Comparison of ENCODE assay signal across 28 mouse cellular contexts in the genomic region with DNA sequence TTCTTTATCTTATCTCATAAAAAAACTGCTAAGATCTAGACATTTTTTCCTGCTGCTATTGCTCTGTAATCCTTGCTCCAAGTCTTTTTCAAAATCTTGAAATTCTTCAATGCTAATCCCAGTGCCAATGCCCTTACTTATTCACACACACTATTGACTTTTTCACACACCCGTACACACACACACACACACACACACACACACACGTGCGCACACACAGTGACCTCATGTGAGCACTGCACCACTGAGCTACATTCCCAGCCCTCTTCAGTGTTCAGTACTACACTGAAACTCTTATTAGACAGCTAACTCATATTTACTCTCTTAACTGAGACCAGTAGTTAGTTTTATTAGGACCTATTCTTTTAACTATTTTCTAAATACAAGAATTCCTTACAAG. TPM values are rescaled to one million over a fixed set of nuclear protein-coding genes. Genes with fewer than 3 reads are reported as not detected.
DNase-seq lines count a peak whose midpoint lies in the region; ATAC-seq and TF ChIP-seq lines count a peak whose summit lies in the region.
"Had no signal": no experiment of that assay in that cellular context is flagged by ENCODE, and none has a peak within 500 bp of the region (broad histone marks: within the 10 kb centered on the region; RNA-seq: fewer than 3 reads in every experiment).

No protein-coding gene starts in this region.

- ATAC-seq in intestine, embryonic 14.5 days (replicated peaks; ENCODE audit: low FRiP score, low TSS enrichment, low read depth): no peak
- ATAC-seq in intestine, embryonic 16.5 days: no peak
- ATAC-seq in lung, postnatal 0 days: no peak
- ATAC-seq: activated CD4-positive, CD25-positive, alpha-beta regulatory T cell, adult 4 months; CD4-positive, CD25-positive, alpha-beta regulatory T cell, adult 4 months; forebrain, embryonic 15.5 days; hindbrain, postnatal 0 days; inflammation-experienced regulatory T-cells, adult 6 months had no signal

- H3K4me3 ChIP-seq in intestine, embryonic 14.5 days (ENCODE audit: low read depth, low read length): no peak overlapping the region
- no peak overlapping the region for H3K4me3 ChIP-seq in intestine, embryonic 16.5 days (ENCODE audit: low read length)
- no peak overlapping the region for H3K4me3 ChIP-seq in lung, postnatal 0 days (ENCODE audit: low read depth, low read length)
- no peak overlapping the region for H3K4me3 ChIP-seq in lung, adult 2 months (replicated peaks; ENCODE audit: extremely low read depth, low read depth, low read length)
- peak overlapping the region; percentile 44 for H3K4me3 ChIP-seq in bone marrow, adult 2 months (replicated peaks; ENCODE audit: control insufficient read depth, low read depth, low read length)
- H3K4me3 ChIP-seq: embryonic facial prominence, embryonic 10.5 days; embryonic facial prominence, embryonic 13.5 days; forebrain, embryonic 12.5 days; forebrain, embryonic 15.5 days; heart, adult 2 months; heart, embryonic 15.5 days had no signal

- no peak overlapping the region for H3K4me2 ChIP-seq in intestine, embryonic 14.5 days (ENCODE audit: low read length)
- H3K4me2 ChIP-seq in intestine, embryonic 16.5 days (ENCODE audit: low read depth, low read length): no peak overlapping the region
- no peak overlapping the region for H3K4me2 ChIP-seq in lung, postnatal 0 days (replicated peaks; ENCODE audit: low read depth, low read length)
- H3K4me2 ChIP-seq: embryonic facial prominence, embryonic 13.5 days; forebrain, embryonic 12.5 days; forebrain, embryonic 15.5 days; heart, embryonic 11.5 days; heart, embryonic 15.5 days; hindbrain, embryonic 14.5 days had no signal

- H3K9me3 ChIP-seq in intestine, embryonic 14.5 days (ENCODE audit: control insufficient read depth, low read length): no peaks in the 10 kb centered on the region
- H3K9me3 ChIP-seq in intestine, embryonic 16.5 days (ENCODE audit: control insufficient read depth, low read length): no peaks in the 10 kb centered on the region
- H3K9me3 ChIP-seq in lung, postnatal 0 days (ENCODE audit: low read length): no peaks in the 10 kb centered on the region
- H3K9me3 ChIP-seq: embryonic facial prominence, embryonic 10.5 days; embryonic facial prominence, embryonic 13.5 days; forebrain, embryonic 12.5 days; forebrain, embryonic 15.5 days; heart, embryonic 15.5 days had no signal

- H3K4me1 ChIP-seq in intestine, embryonic 14.5 days (replicated peaks; ENCODE audit: control insufficient read depth, insufficient read depth, low read length): no peaks in the 10 kb centered on the region
- H3K4me1 ChIP-seq in intestine, embryonic 16.5 days (ENCODE audit: control insufficient read depth, insufficient read depth, low read length): no peaks in the 10 kb centered on the region
- H3K4me1 ChIP-seq in lung, postnatal 0 days (ENCODE audit: insufficient read depth, low read depth, low read length): peaks cover 6% of the 10 kb centered on the region; the same call in 1 of the 2 replicates
- peaks cover 26% of the 10 kb centered on the region for H3K4me1 ChIP-seq in lung, adult 2 months (ENCODE audit: control insufficient read depth, insufficient read depth, low read length)
- peaks cover 3% of the 10 kb centered on the region for H3K4me1 ChIP-seq in bone marrow, adult 2 months (ENCODE audit: control insufficient read depth, insufficient read depth, low read length)
- H3K4me1 ChIP-seq: forebrain, embryonic 12.5 days had no signal

- peak; percentile 13 for DNase-seq in intestine, embryonic 14.5 days (ENCODE audit: low spot score)
- DNase-seq in lung, postnatal 0 days (ENCODE audit: low spot score): peak; percentile 17
- no peak for DNase-seq in lung, adult 2 months
- no peak for DNase-seq in spleen, postnatal 14 days (ENCODE audit: low spot score in 2 of 2)
- DNase-seq: adrenal gland, adult 8-10 months; adrenal gland, postnatal 36 days; cerebellum, adult 11-12 months; cerebellum, adult 8-10 months; cerebellum, postnatal 10 days; cerebellum, postnatal 36 days; embryo, embryonic 11 days; gastrocnemius, postnatal 25 days; heart, adult 2 months; heart, postnatal 10 days; heart, postnatal 4 days had no signal

- no peaks in the 10 kb centered on the region for H3K36me3 ChIP-seq in intestine, embryonic 14.5 days (ENCODE audit: control insufficient read depth, insufficient read depth, low read length)
- H3K36me3 ChIP-seq in intestine, embryonic 16.5 days (ENCODE audit: control insufficient read depth, insufficient read depth, low read length): no peaks in the 10 kb centered on the region
- no peaks in the 10 kb centered on the region for H3K36me3 ChIP-seq in lung, postnatal 0 days (ENCODE audit: insufficient read depth, low read length)
- H3K36me3 ChIP-seq: embryonic facial prominence, embryonic 10.5 days; embryonic facial prominence, embryonic 13.5 days; forebrain, embryonic 12.5 days; forebrain, embryonic 15.5 days; heart, embryonic 15.5 days had no signal

- 80% methylated on average over 3 of the region's 3 CpGs for WGBS in intestine, embryonic 14.5 days
- WGBS in intestine, embryonic 16.5 days: 84% methylated on average over 3 of the region's 3 CpGs
- 56% methylated on average over 3 of the region's 3 CpGs for WGBS in lung, postnatal 0 days
- WGBS in lung, adult 2 months: 61% methylated on average over 3 of the region's 3 CpGs
- 83% methylated on average over 3 of the region's 3 CpGs for WGBS in bone marrow, adult 2 months

- TF ChIP-seq POLR2A in lung, adult 2 months (IDR thresholded peaks at IDR 0.05; ENCODE audit: borderline replicate concordance, extremely low read depth, low read depth, low read length): no peak
- no peak for TF ChIP-seq POLR2A in bone marrow, adult 2 months (IDR thresholded peaks at IDR 0.05; ENCODE audit: borderline replicate concordance, control insufficient read depth, low read depth, low read length)

- H3K9ac ChIP-seq in intestine, embryonic 14.5 days (ENCODE audit: low read length): no peak overlapping the region
- H3K9ac ChIP-seq in intestine, embryonic 16.5 days (ENCODE audit: low read depth, low read length): no peak overlapping the region
- H3K9ac ChIP-seq in lung, postnatal 0 days (replicated peaks; ENCODE audit: low read depth): no peak overlapping the region
- H3K9ac ChIP-seq: embryonic facial prominence, embryonic 13.5 days; forebrain, embryonic 12.5 days; forebrain, embryonic 15.5 days; heart, embryonic 15.5 days; hindbrain, embryonic 14.5 days had no signal

- H3K27me3 ChIP-seq in intestine, embryonic 14.5 days (replicated peaks; ENCODE audit: control insufficient read depth, insufficient read depth, low read length): no peaks in the 10 kb centered on the region
- H3K27me3 ChIP-seq in intestine, embryonic 16.5 days (replicated peaks; ENCODE audit: control insufficient read depth, insufficient read depth, low read length): no peaks in the 10 kb centered on the region
- no peaks in the 10 kb centered on the region for H3K27me3 ChIP-seq in lung, postnatal 0 days (replicated peaks; ENCODE audit: insufficient read depth, low read length)
- H3K27me3 ChIP-seq: embryonic facial prominence, embryonic 13.5 days; forebrain, embryonic 15.5 days; heart, embryonic 15.5 days had no signal

- TF ChIP-seq CTCF in lung, postnatal 0 days (IDR thresholded peaks at IDR 0.05): no peak
- no peak for TF ChIP-seq CTCF in lung, adult 2 months (IDR thresholded peaks at IDR 0.05; ENCODE audit: insufficient read depth, low read length)
- no peak for TF ChIP-seq CTCF in bone marrow, adult 2 months (IDR thresholded peaks at IDR 0.05; ENCODE audit: control insufficient read depth, insufficient read depth, low read length)

- TF ChIP-seq EP300 in lung, postnatal 0 days (IDR thresholded peaks at IDR 0.05): no peak

- no peak overlapping the region for H3K27ac ChIP-seq in intestine, embryonic 14.5 days (ENCODE audit: low read depth)
- no peak overlapping the region for H3K27ac ChIP-seq in intestine, embryonic 16.5 days (ENCODE audit: low read length)
- H3K27ac ChIP-seq in lung, postnatal 0 days (ENCODE audit: low read length): no peak overlapping the region
- no peak overlapping the region for H3K27ac ChIP-seq in bone marrow, adult 2 months (ENCODE audit: control insufficient read depth, insufficient read depth, low read depth, low read length, poor library complexity)
- H3K27ac ChIP-seq: embryonic facial prominence, embryonic 10.5 days; embryonic facial prominence, embryonic 13.5 days; forebrain, embryonic 12.5 days; forebrain, embryonic 15.5 days; heart, adult 2 months; heart, embryonic 15.5 days; hindbrain, embryonic 14.5 days; hindbrain, postnatal 0 days had no signal

RNA-seq across cellular contexts. Expression of a gene that starts 2.8 kb away (rescaled TPM):
- 20.7 and 24.2 TPM in 2 replicates for polyA plus RNA-seq in intestine, embryonic 14.5 days (2014; fragmentation: Nextera tagmentation; extraction: Ambion mirVana)
- polyA plus RNA-seq in intestine, embryonic 16.5 days (2015; fragmentation: Nextera tagmentation; extraction: Ambion mirVana): 17.9 and 20.8 TPM in 2 replicates
- polyA plus RNA-seq in lung, postnatal 0 days (2015; fragmentation: Nextera tagmentation; extraction: Ambion mirVana): 56.9 and 57.5 TPM in 2 replicates
- 26.2 and 41.4 TPM in 2 replicates for polyA plus RNA-seq in lung, adult 2 months (2012; rRNA removed)
- 18.9 and 24.3 TPM in 2 replicates for polyA plus RNA-seq in bone marrow, adult 2 months (2011; ENCODE audit: insufficient read depth, insufficient read length, low replicate concordance, missing spikeins)

Comparison
In these comparisons a context has a peak if more than half of its experiments do, and no peak if none do; other contexts are left out.
1. DNase-seq: peak in intestine, embryonic 14.5 days (single experiment) and lung, postnatal 0 days (single experiment); none in lung, adult 2 months (single experiment) and spleen, postnatal 14 days (0 of 2).